Mouse (Mus musculus) retina, adult 2 months (tissue): ENCODE results near the gene Sdk2.

ENCODE experiments used
- DNase-seq: peaks from one replicate; pipeline ENCODE4 v3.0.0-alpha.2; 2012; ENCODE audit warnings: low read depth, low spot score

Sdk2 gene

DNA sequence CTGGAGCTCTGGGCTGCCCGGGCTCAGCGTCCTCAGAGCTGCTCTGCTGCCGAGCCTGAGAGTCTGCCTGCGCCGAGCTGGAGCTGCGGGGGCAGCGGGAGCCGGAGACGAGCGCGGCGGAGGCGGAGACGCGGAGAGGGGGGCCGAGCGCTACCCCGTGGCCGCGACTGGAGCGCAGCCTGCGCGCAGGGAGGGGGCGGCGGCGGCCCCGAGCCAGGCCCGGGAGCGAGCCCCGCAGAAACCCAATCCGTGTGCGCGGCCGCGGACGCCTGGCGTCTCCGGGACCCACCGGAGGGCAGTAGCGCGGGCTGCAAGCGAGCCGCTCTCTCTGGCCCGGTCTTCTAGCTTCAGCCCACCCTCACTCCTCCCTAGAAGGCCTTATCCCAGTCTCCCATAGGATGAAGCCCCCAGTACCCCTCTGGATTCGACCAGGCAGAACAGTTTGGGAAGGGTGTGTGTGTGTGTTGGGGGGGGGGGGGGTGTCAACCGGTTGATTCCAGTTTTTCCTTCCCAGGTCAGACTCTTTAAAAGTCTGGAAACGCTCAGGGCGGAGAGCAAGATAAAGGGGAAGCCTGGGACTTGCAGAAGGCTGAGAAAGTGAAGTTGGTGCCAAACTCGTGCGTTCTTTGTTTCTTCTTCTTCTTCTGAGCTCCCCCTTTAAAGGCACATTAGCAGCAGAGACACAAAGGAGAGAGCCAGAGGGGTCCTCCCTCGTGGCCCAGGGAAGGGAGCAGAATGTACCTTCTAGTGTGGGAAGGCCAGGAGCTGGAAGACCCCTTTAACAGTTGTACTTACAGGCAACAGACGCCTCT, at the start of gene Sdk2:
Gene Sdk2 (minus strand): TSS at position 96 of the 812 bp plus-strand sequence.
- no peak for DNase-seq

DNA sequence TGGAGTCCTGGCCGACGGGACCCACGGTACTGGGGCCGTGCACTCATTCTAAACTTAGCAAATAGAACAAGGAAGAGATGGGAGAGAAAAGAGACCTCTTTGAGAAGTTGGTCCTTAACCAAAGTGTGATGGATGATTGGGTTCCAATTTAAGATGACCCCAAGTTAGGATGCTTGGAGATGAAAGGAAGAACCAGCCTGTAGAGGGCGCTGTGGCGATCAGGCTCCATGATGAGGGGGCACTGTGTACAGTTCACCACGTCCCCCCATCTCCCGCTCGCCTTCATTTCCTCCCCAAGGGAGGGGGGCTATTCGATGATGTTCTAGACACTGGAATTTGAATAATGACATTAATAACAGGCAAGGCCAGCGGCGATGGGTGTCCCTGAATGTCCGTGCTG, 48.2 kb upstream of the Sdk2 start:
- DNase-seq: no peak

DNA sequence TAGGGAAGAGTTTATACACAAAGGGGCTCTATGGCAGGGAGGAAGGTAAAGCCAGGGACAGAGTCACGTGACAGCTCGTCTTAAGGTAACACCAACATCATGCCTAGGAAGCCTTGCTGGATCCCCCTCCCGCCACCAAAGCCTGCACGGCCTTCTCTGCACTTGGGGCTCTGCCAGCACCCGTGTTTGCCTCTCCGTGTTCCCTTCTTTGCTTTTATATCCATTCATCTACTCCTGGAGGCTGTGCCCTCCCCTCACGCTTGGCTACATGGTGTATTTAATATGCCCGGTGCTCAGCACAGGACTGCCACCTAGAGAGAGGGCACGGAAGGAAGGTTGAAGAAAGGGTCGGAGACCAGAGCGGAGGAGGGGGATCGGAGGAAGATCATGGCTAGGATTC, 47.8 kb upstream of the Sdk2 start:
- DNase-seq: no peak

DNA sequence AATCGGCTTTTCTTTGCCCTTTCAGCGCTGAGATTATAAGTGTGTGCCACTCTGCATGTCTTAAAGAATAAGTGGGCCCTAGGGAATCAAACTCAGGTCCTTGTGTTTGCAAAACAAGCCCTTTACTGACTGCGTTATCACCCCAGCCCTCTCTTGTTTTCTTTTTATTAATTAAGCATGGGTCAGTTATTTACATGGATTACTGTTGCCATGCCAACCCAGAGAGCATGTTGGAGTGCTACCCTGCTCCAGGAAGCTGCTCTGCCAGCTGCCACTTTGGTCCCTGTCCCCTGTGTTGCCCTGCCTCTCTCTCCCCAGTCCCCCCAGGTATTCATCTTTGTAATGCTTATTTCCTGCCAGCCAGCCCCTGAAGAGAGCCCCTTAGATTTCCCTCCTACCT, 44.0 kb upstream of the Sdk2 start:
- no peak for DNase-seq

DNA sequence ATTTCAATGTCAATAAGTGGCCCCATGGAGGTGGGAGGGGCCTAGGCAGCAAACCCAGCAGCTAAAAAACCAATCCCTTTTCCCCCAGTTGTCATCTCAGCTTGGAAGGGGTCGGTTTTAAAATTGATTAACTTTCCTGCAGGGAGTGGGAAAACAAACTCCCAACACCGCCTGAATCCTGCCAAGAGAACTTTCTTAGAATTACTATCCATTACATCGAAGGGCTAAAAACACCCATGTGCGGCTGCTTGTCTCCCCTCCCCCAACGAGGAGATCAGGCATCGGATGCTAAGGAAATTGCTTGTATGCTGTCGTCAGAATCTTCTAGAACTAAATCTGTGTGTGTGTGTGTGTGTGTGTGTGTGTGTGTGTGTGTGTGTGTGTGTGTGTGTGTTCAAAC, 26.8 kb upstream of the Sdk2 start:
- DNase-seq: no peak

DNA sequence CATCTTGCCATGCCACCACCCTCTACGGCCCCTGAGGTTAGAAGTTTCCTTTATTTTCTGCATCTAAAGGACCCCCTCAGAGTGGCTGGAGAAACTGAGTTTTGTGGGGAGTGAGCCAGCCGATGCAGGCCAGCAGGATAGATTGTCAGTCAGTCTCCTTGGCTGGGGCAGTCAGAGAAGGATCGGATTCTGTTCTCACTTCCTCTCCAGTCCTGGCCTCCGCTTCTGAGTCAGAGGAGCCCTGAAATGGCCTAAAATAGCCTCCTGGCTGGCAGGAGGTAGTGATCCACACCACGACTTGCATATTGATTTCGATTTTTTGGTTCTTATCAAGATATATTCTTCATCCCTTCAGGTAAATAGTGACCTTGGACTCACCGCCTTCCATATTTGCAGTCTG, 26.3 kb upstream of the Sdk2 start:
- DNase-seq: no peak

DNA sequence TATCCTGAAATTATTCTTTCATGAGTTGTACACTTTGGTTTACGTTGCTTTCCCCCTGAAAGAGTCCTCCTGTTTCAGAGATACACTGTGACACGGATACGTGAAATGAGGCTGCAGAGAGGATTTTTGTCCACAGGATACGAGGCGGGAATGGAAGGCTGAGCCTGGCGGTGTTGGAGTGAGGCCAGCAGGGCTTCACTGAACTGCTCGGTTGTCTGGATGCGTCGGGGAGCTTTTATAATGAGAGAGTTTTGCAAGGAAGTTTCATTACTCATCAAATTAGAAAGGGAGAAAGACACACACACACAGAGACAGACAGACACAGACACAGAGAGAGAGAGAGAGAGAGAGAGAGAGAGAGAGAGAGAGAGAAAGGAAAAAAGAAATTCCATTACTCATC, 13.8 kb upstream of the Sdk2 start:
- DNase-seq: no peak

DNA sequence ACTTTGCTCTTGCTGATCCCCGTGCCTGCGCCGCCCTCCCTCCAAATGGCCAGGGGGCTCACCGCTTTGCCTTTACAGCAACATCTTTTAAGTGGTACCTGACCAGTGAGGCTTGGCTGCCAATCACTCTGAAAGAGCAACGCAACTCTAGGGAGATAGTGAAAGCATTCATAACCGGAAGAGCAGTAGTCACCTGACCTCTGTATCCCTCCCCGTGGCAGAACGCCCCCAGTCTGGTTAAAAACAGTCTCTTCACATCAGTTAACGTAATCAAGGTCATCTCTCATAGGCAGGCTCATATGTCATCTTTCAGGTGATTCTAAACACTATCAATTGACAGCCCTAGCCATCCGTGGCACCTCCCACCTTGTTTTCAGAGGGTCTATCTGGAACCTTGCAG, 5.8 kb upstream of the Sdk2 start:
- DNase-seq: no peak

DNA sequence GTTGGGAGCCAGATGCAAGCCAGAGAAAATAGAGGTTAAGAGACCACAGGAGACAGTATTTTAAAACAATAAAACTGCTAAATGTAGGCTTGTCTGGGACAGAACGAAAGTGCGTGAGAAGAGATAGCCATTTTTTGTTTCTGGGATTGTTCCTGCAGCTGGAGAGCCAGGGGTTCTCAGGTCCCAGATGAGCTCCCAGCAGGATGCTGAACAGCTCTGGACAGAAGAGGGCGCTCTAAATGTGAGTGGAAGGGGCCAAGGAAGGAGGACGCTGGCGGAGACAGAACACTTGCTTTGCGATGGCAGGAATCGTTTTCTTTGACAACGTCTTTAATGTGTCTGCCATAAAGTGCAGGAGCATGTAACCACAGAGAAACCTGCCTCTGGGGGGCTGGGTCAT, 5.2 kb upstream of the Sdk2 start:
- no peak for DNase-seq

DNA sequence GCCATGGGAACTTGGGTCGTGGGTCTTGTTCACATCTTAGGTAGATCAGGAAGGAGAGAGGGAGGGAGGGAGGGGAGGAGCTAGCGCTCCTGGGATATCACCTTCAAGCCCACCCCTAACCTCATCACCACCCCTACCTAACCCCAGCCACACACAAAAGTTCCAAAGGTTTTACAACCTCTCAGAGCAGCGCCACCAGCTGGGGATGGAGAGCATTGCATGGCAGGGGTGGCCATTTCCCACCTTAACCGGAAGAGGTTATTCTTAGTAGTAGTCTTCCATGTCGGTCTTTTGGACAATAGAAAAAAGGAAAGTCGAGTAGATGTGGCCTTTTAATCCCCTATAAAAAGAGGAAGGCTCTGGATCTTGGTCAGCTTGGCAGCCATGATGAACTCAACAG, 4.0 kb upstream of the Sdk2 start:
- DNase-seq: no peak

DNA sequence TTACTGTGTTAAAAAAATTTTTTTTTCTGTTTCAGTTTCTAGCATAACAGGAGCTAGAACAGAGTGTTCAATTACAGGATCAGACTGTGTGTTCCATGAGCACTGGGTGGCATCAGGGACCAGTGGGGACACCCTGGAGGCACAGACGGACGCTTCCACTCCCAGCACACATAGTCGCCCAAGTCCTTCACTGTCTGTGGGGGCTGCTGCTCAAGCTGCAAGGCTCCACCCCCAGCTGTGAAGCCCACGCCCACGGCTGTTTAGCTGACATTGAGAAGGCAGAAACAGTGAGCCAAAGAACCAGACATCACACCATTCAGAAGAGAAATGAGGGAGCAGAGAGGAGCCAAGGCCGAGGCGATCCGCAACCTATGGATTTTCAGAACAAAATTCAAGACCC, 3.3 kb upstream of the Sdk2 start:
- DNase-seq: no peak

DNA sequence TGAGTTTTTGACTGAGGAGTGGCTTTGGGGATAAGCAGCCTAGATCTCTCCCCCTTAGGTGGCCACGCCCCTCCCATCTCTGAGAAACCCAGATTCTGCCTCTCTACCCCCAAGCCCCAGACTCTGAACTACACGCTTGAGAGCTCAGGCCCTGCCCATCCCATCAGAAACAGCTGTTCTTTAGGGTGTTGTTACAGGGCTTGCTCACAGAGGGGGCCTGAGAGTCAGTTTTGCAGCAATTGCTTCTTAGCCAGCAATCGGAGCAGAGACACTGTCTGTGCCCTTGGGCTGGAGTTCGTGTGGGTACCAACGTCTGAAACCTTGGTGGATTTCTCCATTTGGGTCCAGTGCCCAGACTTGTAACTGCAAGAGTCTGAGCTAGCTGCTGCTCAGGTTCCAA, 1.5 kb upstream of the Sdk2 start:
- DNase-seq: no peak

DNA sequence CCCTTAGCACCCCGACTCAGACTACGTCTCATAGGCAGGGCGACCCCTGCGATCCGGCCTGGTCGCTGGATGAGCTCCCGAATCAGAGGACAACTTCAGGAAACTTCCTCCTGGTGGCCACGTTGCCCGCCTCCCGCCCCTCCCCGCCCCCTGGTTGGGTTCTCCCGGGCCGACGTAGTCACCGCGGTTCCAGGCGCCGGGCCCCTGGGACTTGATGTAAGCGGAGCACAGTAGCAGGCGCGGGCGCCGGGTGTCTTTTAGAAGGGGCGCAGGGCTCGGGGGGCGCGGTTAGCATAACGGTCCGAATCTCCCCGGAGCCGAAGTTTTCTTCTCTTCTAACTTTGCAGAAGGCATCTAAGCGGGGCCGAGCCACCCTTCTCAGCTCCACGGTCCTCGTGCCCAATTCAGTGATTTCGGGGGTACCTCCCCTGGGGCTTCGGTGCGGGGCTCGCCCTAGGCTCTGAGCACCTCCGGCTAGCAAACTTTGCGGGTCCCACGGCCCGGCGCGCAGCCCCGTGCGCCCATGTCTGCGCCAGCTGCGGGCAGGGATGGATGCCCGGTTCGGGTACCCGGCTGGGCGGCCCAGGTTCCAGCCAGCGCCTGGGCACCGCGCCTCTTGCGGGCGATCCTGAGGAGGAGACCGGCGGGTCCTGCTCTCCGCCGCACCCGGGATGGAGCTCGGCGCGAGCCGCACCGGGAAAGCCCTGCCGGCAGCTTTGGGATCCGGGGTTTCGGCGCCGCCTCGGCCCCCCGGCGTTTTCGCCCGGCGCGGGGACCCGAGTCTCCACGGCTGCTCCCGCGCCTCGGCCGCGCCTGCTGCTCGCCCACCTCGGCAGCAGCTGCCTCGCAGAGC, 522 bp downstream of the Sdk2 start:
- no peak for DNase-seq

DNA sequence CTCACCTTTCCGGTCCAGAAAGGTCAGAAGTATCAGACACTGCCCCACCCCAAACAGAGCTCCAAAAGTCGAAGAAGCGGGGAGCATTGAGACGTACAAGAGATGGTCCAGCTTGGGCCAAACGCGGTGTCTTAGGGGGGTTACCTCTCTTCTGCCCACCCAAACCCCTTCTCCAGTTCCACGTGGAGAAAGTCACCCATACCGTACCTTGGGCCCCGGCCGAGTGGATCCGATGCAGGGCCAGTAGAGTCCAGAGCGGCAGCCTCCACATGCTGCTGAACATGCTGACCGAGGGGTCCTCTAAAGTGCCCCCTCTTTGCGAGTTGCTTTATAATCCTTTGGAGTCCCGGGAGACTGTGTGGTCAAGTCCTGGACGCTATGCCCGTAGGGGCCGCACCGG, 1.2 kb downstream of the Sdk2 start:
- no peak for DNase-seq

DNA sequence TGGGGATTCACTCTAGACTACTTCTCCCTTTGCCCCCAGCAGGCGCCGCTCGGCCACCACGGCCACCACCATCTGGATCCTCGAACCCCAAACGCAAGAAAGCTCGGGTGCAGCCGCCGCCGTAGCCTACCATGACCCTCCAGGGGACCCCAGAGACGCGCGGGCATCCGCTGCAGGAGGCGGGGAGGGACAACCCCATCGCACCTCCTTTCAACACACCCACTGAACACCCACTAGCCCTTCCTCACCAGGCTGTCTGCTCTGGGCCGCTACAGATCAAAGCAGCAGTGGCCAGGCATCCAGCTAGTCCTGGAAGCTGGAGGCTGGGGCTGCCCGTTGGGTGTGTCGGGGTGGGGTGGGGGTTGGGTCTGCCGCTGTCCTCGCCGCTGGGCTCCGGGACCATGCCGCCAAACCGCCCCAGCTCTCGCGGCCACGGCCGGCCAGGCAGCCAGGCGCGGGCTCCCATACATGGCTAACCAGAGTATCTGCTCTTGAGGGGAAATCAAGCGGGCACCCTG, 1.9 kb downstream of the Sdk2 start:
- no peak for DNase-seq

DNA sequence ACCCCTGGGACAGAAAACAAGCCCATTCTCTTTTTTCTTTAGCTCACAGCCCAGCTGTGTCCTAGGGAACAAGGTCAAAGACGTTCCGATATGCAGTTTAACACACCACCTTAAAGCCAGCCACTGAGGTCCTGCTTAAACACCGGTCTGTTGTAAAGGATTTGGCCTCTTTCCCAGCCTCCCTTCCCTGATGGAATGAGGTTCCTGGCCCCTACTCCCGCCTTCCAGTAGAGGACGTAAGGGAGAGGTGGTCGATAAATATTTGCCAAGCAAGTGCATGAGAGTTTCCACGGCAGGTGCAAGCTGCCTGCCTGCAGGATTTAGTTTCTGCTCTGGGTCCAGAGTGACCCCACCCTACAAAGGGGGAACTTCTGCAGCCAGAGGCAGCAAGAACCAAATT, 4.9 kb downstream of the Sdk2 start:
- no peak for DNase-seq

DNA sequence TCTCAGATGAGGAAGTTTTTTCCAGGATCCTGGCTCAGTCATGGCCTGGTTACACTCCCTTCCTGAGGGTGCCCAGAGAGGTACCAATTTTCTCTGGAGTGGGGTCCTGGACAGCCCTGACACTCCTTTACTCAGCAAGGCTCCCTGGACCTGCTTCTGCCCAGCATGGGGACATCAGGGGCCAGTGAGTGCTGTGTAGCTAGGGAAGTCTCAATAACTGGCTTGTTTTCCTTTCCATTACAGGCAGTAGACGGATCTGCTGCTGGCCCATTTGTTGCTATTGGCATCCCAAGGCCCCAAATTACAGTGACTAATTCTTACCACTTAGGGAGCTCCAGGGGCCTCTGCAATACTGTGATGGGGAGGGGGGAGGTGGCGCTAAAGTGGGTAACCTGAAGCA, 5.6 kb downstream of the Sdk2 start:
- no peak for DNase-seq

DNA sequence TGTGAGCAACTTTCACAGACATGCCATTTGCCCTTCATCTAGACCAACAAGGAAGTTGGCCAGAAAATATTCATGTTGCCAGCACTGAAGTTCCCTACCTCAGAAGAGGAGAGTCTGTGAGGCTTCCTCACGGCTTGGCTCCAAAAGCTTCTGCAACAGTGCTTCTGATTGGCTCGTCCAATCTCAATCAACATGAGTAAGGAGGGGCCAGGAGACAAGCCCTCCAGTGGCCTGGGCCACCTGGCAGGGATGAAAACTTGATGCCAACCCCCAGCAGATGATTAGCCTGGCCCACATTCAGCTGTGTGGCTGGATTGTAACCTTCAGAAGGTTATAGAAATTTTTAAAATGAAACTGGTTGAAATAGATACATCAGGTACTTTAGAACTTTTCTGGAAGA, 10.5 kb downstream of the Sdk2 start:
- DNase-seq: no peak

DNA sequence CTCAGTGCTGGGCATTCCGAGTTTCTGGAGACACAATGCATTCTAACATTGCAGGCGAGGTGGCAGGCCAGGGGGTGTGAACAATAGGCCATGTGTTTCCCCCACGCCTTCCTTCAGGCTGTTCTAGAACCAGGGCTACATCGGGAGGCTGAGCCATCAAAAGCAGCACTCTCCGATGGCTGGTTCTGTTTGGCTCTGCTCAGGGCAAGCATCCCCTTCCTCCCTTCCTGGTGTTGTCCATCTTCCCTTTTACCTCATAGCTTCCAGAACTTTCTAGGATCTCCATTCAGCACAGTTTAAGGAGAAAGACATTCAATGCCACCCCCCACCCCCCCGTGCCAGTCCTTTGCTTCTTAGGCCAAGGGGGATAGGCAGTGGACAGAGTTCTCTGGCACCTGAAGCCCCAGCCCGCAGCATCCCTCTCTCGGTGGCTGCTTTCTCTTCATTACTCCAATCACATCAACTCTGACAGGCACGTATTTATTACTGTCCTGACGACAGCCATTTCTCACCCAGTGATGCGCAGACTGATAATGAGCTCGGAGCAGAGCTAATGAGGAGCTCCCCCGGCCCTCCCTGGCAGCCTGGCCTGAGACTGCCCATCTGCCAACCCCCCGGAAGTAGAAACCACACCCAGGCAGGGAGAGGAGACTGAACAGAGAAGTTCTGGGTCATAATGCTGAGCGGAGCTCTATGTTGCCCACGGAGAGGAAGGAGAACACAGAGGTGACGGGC, 12.1 kb downstream of the Sdk2 start:
- DNase-seq: no peak

DNA sequence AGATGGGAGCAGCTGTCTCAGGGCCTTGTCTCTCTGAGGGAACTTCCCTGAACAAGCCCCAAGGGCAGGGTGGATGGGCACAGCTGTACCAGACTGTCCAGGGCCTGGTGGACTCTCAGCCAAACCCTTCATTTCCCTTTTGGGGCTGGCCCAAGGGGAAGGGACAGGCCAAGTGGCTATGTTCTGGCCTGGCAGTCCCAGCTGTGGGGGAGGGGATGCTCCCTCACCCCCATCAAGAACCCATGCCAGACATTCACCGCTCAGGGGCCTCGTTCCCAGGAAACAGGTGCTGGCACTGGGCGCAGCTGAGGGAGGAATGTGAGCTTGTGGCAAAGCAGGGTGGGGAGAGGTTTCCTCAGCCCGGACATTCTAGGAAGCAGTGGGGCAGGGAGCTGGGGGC, 15.5 kb downstream of the Sdk2 start:
- DNase-seq: no peak

DNA sequence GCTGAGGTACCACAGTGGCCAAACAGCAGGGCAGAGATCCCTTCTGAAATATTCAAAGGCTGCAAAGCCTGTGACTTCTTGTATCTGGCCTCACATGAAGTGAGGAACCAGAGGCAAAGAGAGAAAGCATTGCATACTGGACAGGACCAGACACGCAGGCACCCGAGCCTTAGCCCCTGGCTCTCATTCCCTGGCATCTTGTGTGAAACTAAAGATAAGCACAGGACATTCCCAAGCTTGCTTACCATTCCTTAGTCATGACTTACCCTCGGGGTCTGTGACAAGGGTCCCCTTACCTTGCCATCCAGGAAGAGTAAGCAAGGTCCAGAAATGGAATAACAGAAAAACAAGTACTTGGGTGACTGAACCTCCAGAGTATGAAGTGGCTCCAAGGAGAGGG, 16.3 kb downstream of the Sdk2 start:
- no peak for DNase-seq

DNA sequence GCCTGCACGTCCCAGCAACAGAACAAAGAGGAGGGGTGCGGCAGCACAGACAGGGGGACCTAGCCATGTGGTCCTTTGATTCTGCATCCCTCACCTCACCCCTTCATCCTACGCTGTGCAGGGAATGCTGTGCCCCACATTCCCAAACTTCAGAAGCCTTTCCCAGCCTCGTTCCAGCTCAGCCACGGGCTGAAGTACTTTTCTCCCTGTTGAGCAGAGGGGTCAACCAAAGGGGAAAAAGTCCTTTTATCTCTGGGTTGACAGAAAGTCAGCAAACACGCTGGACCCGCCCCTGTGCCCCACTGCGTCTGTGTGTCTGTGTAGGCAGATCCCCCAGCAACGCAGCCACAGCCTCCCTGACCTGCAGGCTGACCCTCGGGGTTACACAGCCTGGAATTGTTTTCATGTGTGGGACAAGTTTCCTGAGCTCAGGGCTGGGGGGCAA, 18.9 kb downstream of the Sdk2 start:
- DNase-seq: no peak
